Mouse (Mus musculus) large intestine, adult 2 months (tissue): ENCODE results near the gene Gm17364. TPM values are rescaled to one million over a fixed set of nuclear protein-coding genes. Genes with fewer than 3 reads are reported as not detected.
A peak's percentile ranks its signal among the peaks of the same experiment; 100 is the strongest.
"Not testable (repeated sequence)": the region's sequence is repeated elsewhere in the genome, so short reads cannot be mapped to it uniquely, and the experiment has no call there.

ENCODE experiments used
- DNase-seq: peaks from one replicate; pipeline ENCODE4 v3.0.0-alpha.2; 2012; ENCODE audit warnings: low read depth, low spot score
- WGBS: fragments of 180-500 bp; shearing (Covaris S2); methylation state at CpG from one replicate; pipeline ENCODE4 v1.1.7; 2018; 5-methylcytosine and 5-hydroxymethylcytosine counted together
- polyA plus RNA-seq: library from polyadenylated mRNA; depleted of rRNA; stranded (reverse); fragments of >200 nt; gene quantifications from 2 replicates; pipeline ENCODE4 v1.2.3, GENCODE M21; 2012

The Gm17364 gene
- polyA plus RNA-seq, 1 experiment: not detected

- DNase-seq: no peak
- 92% methylated on average over 7 of the region's 7 CpGs for WGBS
Measured at GRCm38 (mm10) chr13:41252736-41253135, 21.0 kb downstream of the Gm17364 start.

DNA sequence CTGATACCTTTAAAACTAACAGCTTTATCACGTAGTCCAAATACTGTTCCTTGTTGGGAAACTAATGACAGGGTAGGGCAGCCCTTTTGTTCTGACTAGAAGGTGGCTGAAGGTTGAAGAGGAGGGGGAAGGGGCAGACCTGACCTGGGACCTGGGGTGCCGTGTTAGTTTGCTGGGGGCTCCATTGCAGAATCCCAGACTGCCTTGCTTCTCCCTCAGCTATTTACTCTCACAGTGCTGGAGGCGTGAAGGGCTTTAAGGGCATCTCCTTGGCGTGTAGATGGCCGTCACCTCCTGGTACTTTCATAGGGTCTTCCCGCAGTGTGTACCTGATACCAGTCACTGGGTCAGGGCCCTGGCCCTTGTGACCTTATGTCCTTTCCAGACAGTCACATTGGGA, 21.6 kb downstream of the Gm17364 start:
- WGBS: 78% methylated on average over 6 of the region's 6 CpGs
- DNase-seq: no peak

- no peak for DNase-seq
Measured at GRCm38 (mm10) chr13:41251667-41252066, 22.1 kb downstream of the Gm17364 start.

GRCm38 (mm10) chr13:41251232-41251631, 22.5 kb downstream of the Gm17364 start:
- WGBS: 93% methylated on average over 5 of the region's 5 CpGs
- not testable (repeated sequence) for DNase-seq

More at GRCm38 (mm10) chr13:41251667-41252066, 22.1 kb downstream of the Gm17364 start:
- 24% methylated on average over 5 of the region's 5 CpGs for WGBS

DNA sequence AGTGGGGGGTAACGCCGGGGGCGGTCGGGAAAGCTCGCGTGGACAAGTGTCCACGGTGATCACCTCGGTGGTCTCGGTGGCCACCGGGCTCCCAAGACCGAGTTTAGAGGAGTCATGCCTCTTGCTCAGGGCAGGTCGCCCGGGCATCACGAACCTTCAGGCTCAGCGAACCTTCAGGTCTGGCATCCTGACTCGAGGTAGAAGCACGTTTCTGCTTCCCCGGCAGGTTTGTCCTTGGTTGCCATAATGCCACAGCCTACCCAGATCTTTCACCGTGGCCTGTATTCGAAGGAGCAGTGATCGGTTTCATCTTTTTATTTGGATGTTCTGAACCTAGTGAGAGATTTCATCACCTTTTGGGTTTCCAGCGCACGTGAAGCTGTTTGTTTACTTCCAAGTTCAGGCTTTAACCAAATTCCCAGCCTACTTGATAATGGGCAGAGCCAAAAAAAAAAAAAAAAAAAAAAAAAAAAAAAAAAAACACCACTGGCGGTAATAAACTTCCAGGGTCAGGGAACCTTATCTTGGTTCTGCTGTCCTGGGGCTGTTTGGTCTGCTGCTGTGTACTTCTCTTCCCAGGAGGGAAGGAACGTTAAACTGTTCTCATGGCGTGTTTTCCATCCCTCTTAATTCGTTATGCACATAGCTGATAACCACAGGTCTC, 23.3 kb downstream of the Gm17364 start:
- 1% methylated on average over 27 of the region's 27 CpGs for WGBS
- no peak for DNase-seq

GRCm38 (mm10) chr13:41249538-41250317, 24.0 kb downstream of the Gm17364 start, which contains the start of gene Smim13:
Gene Smim13, plus strand, starts transcription at chr13:41249844.
- DNase-seq: peak; percentile 90
- WGBS: 1% methylated on average over 78 of the region's 78 CpGs

GRCm38 (mm10) chr13:41248751-41249520, 24.8 kb downstream of the Gm17364 start:
- WGBS: 38% methylated on average over 12 of the region's 12 CpGs
- DNase-seq: no peak

DNA sequence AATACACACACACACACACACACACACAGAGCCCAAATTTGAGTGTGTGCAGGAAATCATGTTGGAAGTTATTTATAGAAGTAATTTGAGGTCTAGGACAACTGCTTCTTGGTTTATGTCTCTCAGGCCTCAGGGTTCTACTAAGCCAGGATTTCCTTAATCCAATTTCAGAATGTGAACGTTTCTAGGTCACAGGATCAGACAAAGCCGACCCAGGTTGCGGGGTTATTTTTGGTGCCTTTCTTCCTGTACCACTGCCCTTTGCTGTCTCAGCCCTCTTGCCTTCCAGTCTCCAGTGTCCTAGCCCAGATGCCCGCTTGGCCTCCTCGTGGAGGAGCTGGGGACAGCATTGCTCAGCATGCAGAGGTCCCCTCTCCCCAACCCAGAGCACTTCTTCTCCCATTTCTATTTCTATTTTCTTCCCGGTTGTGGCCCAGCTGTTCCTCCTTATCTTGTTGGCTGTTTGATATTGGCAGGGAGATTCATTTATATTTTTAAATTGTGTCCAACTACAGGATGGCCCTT, 29.4 kb downstream of the Gm17364 start:
- WGBS: 52% methylated on average over 6 of the region's 6 CpGs
- DNase-seq: no peak

- DNase-seq: no peak
- WGBS: 46% methylated on average over 2 of the region's 2 CpGs
Measured at GRCm38 (mm10) chr13:41241557-41241956, 32.2 kb downstream of the Gm17364 start.

- under 1% methylated on average over 5 of the region's 5 CpGs for WGBS
Measured at GRCm38 (mm10) chr13:41238805-41239130, 35.0 kb downstream of the Gm17364 start.

GRCm38 (mm10) chr13:41238035-41238804, 35.6 kb downstream of the Gm17364 start:
- DNase-seq: no peak
- 70% methylated on average over 10 of the region's 10 CpGs for WGBS

More at GRCm38 (mm10) chr13:41238805-41239130, 35.0 kb downstream of the Gm17364 start:
- DNase-seq: no peak

DNA sequence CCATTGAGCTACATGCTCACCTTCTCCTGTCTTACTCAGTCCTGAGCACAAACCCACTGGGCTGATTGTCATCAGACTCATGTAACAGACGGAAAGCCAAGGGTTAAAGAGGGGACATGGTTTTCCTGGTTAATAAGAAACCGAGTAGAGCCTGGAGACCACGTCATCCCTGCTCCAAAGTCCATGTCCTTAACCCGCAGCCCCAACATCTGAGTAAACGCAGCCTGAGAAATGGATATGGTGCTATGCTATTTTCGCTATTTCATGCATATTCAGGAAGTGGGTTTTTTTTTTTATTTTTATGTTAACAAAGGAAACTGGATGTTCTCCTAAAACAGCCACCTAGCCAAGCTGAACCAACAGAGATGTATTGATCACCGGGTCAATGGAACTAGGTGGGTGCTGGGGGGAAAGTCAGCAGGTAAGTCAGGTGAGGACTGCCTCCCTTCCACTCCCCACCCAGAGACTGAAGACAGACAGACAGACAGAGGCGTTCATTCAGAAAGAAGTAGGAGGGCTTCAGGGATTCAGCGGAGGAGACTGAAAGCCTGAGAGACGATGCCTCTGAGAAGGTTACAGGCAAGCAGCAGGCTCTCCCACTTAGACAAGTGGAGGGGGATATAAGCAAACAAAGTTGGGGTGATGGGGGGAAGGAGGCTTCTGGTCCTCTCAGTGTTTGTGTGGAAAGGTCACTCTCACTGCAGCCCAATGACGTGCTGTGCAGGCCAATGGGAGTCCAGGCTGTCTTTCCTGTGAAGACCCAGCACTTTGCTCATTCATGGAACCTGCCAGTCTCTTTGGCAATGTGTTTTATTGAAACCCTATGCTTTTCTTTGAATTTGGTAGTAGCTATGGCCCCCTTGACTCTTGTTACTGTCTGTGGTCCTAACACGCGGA, 37.7 kb downstream of the Gm17364 start:
- no peak for DNase-seq
- 20% methylated on average over 13 of the region's 13 CpGs for WGBS

DNA sequence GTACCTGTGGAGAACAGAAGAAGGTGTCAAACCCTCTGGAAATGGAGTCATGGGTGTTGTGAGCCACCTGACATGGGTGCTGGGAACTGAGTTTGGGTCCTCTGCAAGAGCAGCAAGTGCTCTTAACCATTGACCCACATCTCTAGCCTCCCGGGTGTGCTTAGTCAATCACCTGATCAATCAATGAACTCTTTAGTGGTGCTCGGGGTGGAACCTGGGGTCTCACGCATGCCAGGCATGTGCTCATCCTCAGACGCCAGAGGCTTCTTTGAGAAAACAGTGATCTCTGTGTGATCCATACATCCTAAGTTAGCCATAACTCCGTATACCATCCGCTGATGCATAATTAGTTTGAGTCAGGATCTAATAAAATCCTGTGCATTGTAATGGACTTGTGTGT, 38.6 kb downstream of the Gm17364 start:
- whole genome bisulfite sequencing: 91% methylated on average over 6 of the region's 6 CpGs
- DNase-seq: no peak

GRCm38 (mm10) chr13:41233241-41233640, 40.5 kb downstream of the Gm17364 start:
- DNase-seq: no peak
- WGBS: 82% methylated on average over 7 of the region's 7 CpGs

- DNase-seq: no peak
- 37% methylated on average over 15 of the region's 15 CpGs for WGBS
Measured at GRCm38 (mm10) chr13:41232209-41232608, 41.6 kb downstream of the Gm17364 start.

GRCm38 (mm10) chr13:41231389-41231983, 42.3 kb downstream of the Gm17364 start:
- 65% methylated on average over 12 of the region's 12 CpGs for WGBS

DNA sequence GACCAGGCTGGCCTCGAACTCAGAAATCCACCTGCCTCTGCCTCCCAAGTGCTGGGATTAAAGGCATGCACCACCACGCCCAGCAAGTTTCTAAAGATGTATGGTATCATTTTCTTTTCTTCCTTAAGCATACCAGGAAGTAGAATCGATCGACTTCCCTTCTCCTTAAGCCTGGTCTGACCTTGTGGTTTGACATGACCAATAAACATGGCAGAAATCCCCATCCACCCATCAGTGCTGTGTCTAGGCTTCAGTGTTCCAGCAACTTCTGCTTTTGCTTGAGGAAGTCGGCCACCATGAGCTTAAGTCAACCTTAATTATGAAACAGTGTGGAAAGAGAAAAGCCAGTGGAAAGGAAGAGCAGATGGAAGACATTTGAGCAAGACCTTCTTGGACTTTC, 43.5 kb downstream of the Gm17364 start:
- DNase-seq: no peak
- WGBS: 72% methylated on average over 5 of the region's 5 CpGs

More at GRCm38 (mm10) chr13:41231389-41231983, 42.3 kb downstream of the Gm17364 start:
- no peak for DNase-seq

DNA sequence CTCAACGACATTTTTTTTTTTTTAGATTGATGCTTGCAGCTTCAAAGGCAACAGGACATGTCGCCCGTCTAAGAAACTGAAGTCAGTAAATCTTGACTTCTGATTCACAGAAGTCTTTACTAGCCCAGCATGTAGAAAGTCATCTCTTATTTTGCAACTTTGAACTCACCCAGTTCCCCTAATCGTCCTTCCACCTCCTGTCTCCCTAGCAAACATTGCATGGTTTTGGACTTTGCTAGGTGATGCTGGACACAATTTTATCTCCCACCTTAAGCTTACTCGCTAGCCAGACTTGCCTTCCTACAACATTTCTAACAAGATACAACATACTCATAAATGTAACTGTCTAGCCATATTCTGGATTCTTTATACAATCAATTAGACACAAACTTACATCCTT, 45.7 kb downstream of the Gm17364 start:
- no peak for DNase-seq
- WGBS: 79% methylated on average over 5 of the region's 5 CpGs
